Mouse (Mus musculus) right cerebral cortex, postnatal 4 days (tissue): ENCODE measurements at regions not wholly inside any gene's neighbourhood (a gene's known extent, or its start where the extent isn't known, plus 50 kb on each side); places are given as distances from the start of the nearest gene placed in this dataset.
"Not testable (repeated sequence)": the region's sequence is repeated elsewhere in the genome, so short reads cannot be mapped to it uniquely, and the experiment has no call there.

Source experiments
- DNase-seq: peaks from one replicate; pipeline ENCODE4 v3.0.0-alpha.2; 2022

- no peak for DNase-seq
These were observed 211.0 kb upstream of the Phyhipl start for GRCm38 (mm10) chr10:70866737-70867136.

DNA sequence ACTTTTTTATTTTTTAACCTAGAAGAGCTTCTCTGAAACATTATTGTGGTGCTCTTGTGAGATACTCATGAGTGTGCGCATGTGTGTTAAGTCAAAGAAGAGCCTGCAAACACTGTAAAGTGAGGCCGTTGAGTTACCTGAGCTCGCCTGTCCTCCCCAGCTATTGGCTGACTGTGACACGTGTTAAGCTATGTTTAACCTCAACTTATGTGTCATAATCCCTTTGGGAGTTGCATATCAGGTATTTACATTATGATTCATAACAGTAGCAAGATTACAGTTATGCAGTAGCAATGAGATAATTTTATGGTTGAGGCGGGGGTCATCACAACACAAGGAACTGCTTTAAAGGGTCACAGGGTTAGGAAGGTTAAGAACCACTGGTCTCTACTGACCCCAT is 208.9 kb upstream of the Phyhipl start:
- DNase-seq = no peak

DNA sequence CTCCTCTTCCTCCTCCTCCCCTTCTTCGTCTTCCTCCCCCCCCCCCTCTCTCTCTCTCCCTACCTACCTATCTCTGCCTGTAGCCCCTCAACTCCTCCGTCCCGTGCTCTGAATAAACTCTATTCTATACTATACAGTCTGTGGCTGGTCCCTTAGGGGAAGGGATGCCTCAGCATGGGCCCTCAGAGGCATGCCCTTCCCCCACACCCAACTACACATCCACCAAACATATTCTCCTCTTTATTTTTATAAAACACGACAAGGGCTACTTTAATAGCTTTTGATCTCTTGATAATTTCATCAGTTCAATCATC is 206.2 kb upstream of the Phyhipl start:
- no peak for DNase-seq

DNA sequence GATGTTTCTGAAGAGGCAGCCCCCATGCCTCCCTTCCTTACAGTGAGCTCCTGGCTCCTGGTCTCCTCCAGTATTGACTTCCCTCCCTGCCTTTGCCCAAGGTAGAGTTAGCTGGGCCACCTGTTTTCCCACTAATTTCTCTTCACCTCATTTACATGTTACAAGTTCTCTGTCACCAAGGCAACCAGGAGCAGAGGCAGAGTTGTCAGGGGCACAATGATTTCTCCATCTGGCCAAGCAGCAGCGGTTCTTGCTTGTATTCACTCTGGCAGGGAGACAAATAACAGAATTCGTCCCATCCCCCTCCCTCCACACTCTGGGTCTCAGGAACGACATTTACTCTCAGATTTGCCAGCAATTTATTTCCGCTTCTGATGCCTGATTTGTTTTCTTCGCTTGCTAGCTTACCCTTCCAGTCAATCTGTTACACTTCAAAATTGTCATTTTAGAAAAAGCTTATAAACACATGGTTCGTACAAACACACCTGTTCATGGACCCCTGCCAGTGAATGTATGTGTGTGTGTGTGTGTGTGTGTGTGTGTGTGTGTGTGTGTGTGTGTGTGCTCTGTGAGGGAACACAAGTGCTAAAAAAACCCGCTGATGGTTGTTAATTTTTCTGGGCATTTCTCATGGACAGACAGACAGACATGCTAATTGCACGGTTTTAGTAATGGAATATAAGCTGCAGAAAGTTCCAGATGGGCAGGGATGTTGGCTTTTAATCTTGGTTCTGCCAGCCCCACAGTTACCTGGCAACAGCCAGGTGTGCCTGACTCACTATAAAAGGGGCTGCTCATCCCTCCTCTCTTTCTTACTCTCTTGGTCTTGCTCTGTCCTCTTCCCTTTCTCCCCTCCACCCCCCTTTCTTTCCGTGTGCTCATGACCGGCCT is 205.6 kb upstream of the Phyhipl start:
- DNase-seq = peak; percentile 21

GRCm38 (mm10) chr10:70857155-70857820 is 201.5 kb upstream of the Phyhipl start:
- no peak for DNase-seq

DNA sequence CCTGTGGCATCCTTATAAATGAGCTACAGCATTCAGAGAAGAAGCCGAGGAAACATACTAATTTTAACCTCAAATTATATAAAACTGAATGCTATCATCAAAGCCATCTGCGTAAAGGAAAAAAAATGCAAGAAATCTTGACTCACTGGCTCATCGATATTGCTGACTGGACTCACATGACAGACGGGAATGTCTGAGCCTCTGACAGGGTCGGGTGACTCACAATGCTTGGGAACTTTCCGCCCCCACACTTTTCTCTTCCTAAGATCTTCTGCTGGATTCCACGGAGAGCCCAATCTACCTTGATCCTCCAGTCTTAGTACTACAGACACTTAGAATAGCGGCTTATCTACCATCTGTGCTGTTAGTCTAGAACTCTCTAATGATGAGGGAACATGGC is 200.2 kb upstream of the Phyhipl start:
- no peak for DNase-seq

DNA sequence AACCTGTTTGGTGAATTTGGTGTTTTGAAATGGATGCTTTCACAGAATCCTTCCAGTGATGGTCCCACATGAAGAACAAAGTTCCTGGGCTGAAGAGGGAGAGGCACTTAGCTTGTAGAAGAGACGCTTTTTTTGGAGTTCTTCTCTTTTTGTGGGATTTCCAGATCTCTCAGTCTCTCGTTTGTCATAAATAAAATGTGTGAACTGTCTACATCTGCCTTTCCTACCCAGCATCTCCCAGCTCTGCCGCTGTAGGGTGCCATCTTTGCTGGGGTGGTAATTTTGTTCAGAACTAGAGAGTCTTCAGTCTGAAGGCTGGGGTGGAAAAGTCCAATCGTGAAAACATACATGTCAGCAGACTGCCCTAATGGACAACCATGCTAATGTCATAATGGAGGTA is 197.8 kb upstream of the Phyhipl start:
- DNase-seq = no peak

DNA sequence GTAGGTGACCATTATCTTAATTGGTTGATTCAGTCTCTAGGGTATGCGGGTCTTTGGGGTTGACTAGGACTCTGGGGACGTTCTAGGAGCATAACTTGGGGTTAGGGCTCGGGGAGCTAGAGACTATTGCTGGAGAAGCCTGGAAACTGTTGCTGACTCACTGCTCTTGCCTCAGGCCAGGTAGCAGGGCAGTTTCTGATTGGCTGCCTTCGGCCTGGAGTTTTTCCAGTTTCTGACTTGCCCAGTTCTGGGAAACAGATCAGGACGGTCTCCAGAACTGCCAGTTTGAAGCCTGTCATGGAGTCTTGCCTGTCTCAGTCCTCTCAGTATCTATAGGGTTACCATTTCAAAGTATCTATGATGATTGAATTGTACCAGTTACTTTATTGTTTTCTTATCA is 192.4 kb upstream of the Phyhipl start:
- no peak for DNase-seq

- DNase-seq = no peak
These were observed 191.6 kb upstream of the Phyhipl start for GRCm38 (mm10) chr10:70847341-70847882.

GRCm38 (mm10) chr10:70846281-70847168 is 190.8 kb upstream of the Phyhipl start:
- DNase-seq = no peak

GRCm38 (mm10) chr10:70843848-70844247 is 188.1 kb upstream of the Phyhipl start:
- no peak for DNase-seq

DNA sequence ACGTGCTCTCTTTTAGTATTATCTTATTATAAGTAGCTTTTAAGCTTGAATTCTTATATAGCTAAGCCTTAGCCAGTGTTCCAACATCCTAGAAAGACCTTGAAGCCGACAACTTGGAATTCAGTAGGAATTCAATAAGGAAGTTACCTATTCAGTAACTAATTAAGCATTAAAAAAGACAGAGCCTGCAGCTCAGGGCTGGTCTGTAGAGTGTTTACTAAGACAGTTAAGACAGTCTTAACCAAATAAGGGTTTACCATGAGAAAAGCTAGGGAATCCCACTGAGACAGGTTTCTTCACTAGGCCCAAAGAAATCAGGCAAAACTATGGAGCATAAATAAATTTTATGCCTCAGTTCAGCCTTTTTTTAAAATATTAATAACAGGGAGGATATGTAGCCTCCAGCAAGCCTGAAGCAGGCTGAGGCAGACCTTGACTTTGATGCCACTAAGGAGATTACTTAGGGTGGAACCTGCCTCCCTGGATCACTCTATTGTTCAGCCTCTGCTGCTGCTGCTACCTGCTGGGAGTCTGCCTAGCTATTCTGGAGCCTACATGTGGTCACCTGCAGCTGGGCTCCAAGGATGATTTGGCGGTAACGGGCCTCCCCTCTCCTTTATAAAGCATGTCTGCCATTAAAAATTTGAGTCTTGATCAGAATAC is 186.5 kb upstream of the Phyhipl start:
- no peak for DNase-seq

- DNase-seq = not testable (repeated sequence)
These were observed 185.4 kb upstream of the Phyhipl start for GRCm38 (mm10) chr10:70841179-70841578.

DNA sequence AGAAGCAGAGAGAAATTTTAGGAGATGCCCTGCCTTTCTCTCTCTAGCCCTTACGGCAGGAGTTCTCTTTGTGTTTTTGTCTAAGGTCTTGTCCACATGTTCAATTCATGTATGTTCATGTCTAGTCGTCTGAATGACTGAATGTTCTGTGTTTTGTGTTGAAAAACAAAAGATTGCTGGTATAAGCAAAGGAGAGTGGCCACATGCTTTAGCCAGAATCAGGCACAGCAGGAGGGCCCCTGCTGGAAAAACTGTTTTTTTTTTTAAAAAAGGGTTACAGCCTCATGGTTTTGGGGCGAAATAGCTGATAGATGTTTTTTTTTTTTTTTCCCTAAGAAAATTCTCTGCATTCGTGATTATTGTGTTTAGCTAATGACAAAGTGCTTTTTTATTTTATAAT is 182.4 kb upstream of the Phyhipl start:
- no peak for DNase-seq

- no peak for DNase-seq
These were observed 181.6 kb upstream of the Phyhipl start for GRCm38 (mm10) chr10:70837326-70837725.

DNA sequence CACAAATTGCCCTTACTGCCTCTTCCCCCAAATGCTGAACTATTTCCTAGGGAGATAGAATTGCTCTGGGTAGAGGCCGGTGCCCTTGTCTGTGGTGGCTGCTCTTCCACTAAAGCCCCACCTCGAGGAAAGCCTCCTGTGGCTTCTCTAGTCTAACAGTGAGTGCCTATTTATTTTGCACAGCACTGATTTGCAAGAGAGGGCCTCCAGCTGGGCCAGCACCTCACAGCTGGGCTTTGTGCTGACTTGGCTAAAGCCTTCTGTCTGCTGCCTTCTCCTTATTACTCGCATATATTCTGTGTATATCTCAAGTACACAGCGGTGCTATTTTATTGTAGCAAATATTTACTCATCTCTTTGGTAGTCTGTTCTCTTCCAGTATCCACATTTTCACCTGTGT is 176.9 kb upstream of the Phyhipl start:
- no peak for DNase-seq

DNA sequence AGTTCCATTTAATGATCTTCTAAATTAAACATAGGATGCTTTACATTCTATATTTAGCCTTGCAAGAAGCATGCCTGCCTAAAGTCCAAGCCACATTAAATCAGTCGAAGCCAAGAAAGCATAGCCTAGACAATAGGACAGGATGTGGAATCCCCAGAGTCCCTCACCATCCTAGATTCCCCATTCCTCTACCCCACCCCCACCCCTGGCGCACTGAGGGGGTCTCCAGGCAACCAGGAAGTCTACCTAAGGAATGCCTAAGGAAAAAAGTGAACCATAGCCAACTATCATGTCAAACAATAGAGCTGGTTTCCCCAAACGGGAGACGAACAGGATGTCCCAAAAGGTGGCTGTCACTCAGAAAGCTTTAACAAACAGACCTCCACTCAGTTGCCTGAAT is 172.5 kb upstream of the Phyhipl start:
- DNase-seq = no peak

GRCm38 (mm10) chr10:70827522-70827921 is 171.8 kb upstream of the Phyhipl start:
- not testable (repeated sequence) for DNase-seq

DNA sequence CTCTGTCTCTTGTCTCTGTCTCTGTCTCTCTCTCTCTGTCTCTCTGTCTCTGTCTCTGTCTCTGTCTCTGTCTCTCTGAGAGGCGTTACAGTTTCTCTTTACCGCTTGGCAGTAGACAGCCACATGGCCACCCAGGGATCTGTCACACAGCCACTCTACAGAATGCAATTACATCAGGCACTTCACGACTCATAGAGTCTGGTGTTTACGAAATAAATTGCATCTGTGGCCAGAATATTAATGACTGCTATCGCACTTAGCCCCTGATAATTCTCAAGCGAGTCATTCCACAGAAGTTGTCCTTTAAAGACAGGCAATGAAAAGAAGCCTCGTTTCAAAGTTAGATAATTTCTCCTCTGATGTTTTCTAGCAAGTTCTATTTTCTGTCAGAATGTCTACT is 170.9 kb upstream of the Phyhipl start:
- no peak for DNase-seq

DNA sequence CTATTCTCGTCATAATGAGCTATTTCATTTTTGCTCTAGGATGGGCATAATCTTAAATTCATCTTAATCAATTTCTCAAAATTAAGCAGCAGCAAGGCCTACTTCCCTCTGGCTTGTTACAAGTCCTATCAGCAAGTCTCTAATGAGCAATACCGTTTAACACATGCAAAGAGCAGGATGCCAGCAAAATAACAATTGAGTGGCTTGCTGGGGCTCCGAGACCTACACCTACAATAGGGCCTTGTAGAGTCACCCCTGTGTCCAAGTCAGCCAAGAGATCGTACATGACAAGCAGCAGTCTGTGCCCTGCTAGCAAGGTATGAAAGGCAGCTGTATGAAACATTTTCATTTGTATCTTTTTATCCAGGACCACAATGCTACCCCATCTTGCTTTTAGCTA is 169.7 kb upstream of the Phyhipl start:
- DNase-seq = no peak

DNA sequence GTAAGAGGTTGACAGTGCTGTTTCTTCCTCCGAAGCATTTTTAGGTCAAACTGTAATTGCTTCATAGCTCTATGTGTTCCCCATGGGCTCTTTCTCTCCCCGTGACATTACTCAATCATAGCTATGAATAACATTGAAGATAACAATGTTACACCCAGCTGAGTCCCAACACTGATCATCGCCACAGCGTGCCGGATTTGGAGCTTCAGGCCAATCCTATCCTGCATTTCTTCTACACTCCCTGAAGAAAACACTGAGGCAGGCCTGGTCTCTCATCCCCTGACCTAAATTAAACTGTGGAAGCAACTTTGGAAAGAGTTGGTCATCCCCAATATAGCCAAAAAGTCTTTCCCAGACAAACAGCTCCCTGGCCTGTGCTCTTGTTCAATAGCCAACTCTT is 168.7 kb upstream of the Phyhipl start:
- DNase-seq = no peak

GRCm38 (mm10) chr10:70819951-70820350 is 164.2 kb upstream of the Phyhipl start:
- no peak for DNase-seq
